Mouse (Mus musculus): Measurements from ENCODE around the gene Cacul1. TPM values are rescaled to one million over a fixed set of nuclear protein-coding genes. Genes with fewer than 3 reads are reported as not detected.
"Not testable (repeated sequence)": the region's sequence is repeated elsewhere in the genome, so short reads cannot be mapped to it uniquely, and the experiment has no call there.

Gene Cacul1
- polyA plus RNA-seq, 1 experiment: 8.8 TPM

GRCm38 (mm10) chr19:60611525-60612215, 30.8 kb upstream of the Cacul1 start:
- Histone ChIP-seq H3K27me3 (ENCODE audit: control insufficient read depth, insufficient read depth, insufficient read length) (no peaks in the 10 kb centered on the region), H3ac (ENCODE audit: control insufficient read depth, insufficient read length) (no peak overlapping the region), H3K4me3 (no peak overlapping the region), H3K4me2 (ENCODE audit: low read depth) (no peak overlapping the region), H3K36me3 (ENCODE audit: control insufficient read depth, insufficient read depth) (no peaks in the 10 kb centered on the region), H3K79me2 (ENCODE audit: control insufficient read depth, insufficient read depth) (no peaks in the 10 kb centered on the region)
- TF ChIP-seq POLR2AphosphoS2 (IDR thresholded peaks at IDR 0.05; ENCODE audit: insufficient read length, low read depth): no peak
- TF ChIP-seq CEBPB (IDR thresholded peaks at IDR 0.05; ENCODE audit: insufficient read depth, poor library complexity, severe bottlenecking): no peak
- TF ChIP-seq SRF (IDR thresholded peaks at IDR 0.05; ENCODE audit: control insufficient read depth, insufficient read length, low read depth): no peak
- TF ChIP-seq E2F4 (IDR thresholded peaks at IDR 0.05; ENCODE audit: insufficient read depth): no peak
- TF ChIP-seq USF1 (IDR thresholded peaks at IDR 0.05; ENCODE audit: low read depth): no peak
- TF ChIP-seq POLR2A (IDR thresholded peaks at IDR 0.05; ENCODE audit: insufficient read length, low read depth): no peak
- TF ChIP-seq REST (IDR thresholded peaks at IDR 0.05; ENCODE audit: insufficient read depth, insufficient read length): no peak
- no peak for TF ChIP-seq MYOD1 (IDR thresholded peaks at IDR 0.05; ENCODE audit: control insufficient read depth in 1 of 3, insufficient read length in 2 of 3, low read depth in 2 of 3)
- no peak for TF ChIP-seq MAX (IDR thresholded peaks at IDR 0.05; ENCODE audit: low read depth)
- no peak for TF ChIP-seq TCF12 (IDR thresholded peaks at IDR 0.05; ENCODE audit: insufficient read depth, poor library complexity, severe bottlenecking)
- no peak for TF ChIP-seq MYOG (IDR thresholded peaks at IDR 0.05; ENCODE audit: control insufficient read depth in 1 of 3, insufficient read depth in 1 of 3, insufficient read length in 2 of 3, low read depth in 2 of 3)
- TF ChIP-seq TCF3 (IDR thresholded peaks at IDR 0.05; ENCODE audit: insufficient read length, low read depth): no peak

- Histone ChIP-seq H3K36me3 (ENCODE audit: control insufficient read depth, insufficient read depth) (no peaks in the 10 kb centered on the region), H3K4me3 (no peak overlapping the region), H3K4me2 (ENCODE audit: low read depth) (no peak overlapping the region), H3K27me3 (ENCODE audit: control insufficient read depth, insufficient read depth, insufficient read length) (no peaks in the 10 kb centered on the region), H3K79me2 (ENCODE audit: control insufficient read depth, insufficient read depth) (no peaks in the 10 kb centered on the region), H3ac (ENCODE audit: control insufficient read depth, insufficient read length) (no peak overlapping the region)
- TF ChIP-seq TCF3 (IDR thresholded peaks at IDR 0.05; ENCODE audit: insufficient read length, low read depth) (no peak), POLR2AphosphoS2 (IDR thresholded peaks at IDR 0.05; ENCODE audit: insufficient read length, low read depth) (no peak), E2F4 (IDR thresholded peaks at IDR 0.05; ENCODE audit: insufficient read depth) (no peak), MYOD1 (IDR thresholded peaks at IDR 0.05; ENCODE audit: control insufficient read depth in 1 of 3, insufficient read length in 2 of 3, low read depth in 2 of 3) (no peak), TCF12 (IDR thresholded peaks at IDR 0.05; ENCODE audit: insufficient read depth, poor library complexity, severe bottlenecking) (no peak), CEBPB (IDR thresholded peaks at IDR 0.05; ENCODE audit: insufficient read depth, poor library complexity, severe bottlenecking) (no peak), REST (IDR thresholded peaks at IDR 0.05; ENCODE audit: insufficient read depth, insufficient read length) (no peak), MAX (IDR thresholded peaks at IDR 0.05; ENCODE audit: low read depth) (no peak), USF1 (IDR thresholded peaks at IDR 0.05; ENCODE audit: low read depth) (no peak), POLR2A (IDR thresholded peaks at IDR 0.05; ENCODE audit: insufficient read length, low read depth) (no peak)
These were observed 27.9 kb upstream of the Cacul1 start for GRCm38 (mm10) chr19:60608766-60609165.

- H3K79me2 ChIP-seq (ENCODE audit: control insufficient read depth, insufficient read depth): no peaks in the 10 kb centered on the region
- no peaks in the 10 kb centered on the region for H3K36me3 ChIP-seq (ENCODE audit: control insufficient read depth, insufficient read depth)
- no peak overlapping the region for H3K4me2 ChIP-seq (ENCODE audit: low read depth)
- TF ChIP-seq CEBPB (IDR thresholded peaks at IDR 0.05; ENCODE audit: insufficient read depth, poor library complexity, severe bottlenecking) (no peak), MYOG (IDR thresholded peaks at IDR 0.05; ENCODE audit: control insufficient read depth in 1 of 3, insufficient read depth in 1 of 3, insufficient read length in 2 of 3, low read depth in 2 of 3) (no peak), TCF3 (IDR thresholded peaks at IDR 0.05; ENCODE audit: insufficient read length, low read depth) (no peak), E2F4 (IDR thresholded peaks at IDR 0.05; ENCODE audit: insufficient read depth) (no peak), TCF12 (IDR thresholded peaks at IDR 0.05; ENCODE audit: insufficient read depth, poor library complexity, severe bottlenecking) (no peak), MYOD1 (IDR thresholded peaks at IDR 0.05; ENCODE audit: control insufficient read depth in 1 of 3, insufficient read length in 2 of 3, low read depth in 2 of 3) (no peak), POLR2A (IDR thresholded peaks at IDR 0.05; ENCODE audit: insufficient read length, low read depth) (no peak), USF1 (IDR thresholded peaks at IDR 0.05; ENCODE audit: low read depth) (no peak), SRF (IDR thresholded peaks at IDR 0.05; ENCODE audit: control insufficient read depth, insufficient read length, low read depth) (no peak)
- no peak overlapping the region for H3K4me3 ChIP-seq
- no peaks in the 10 kb centered on the region for H3K27me3 ChIP-seq (ENCODE audit: control insufficient read depth, insufficient read depth, insufficient read length)
- no peak overlapping the region for H3ac ChIP-seq (ENCODE audit: control insufficient read depth, insufficient read length)
These were observed 22.8 kb upstream of the Cacul1 start for GRCm38 (mm10) chr19:60603586-60603985.

GRCm38 (mm10) chr19:60602066-60602465, 21.2 kb upstream of the Cacul1 start:
- not testable (repeated sequence) for H3K4me2 ChIP-seq (ENCODE audit: low read depth); H3K79me2 ChIP-seq (ENCODE audit: control insufficient read depth, insufficient read depth); H3K4me3 ChIP-seq; H3K27me3 ChIP-seq (ENCODE audit: control insufficient read depth, insufficient read depth, insufficient read length); H3ac ChIP-seq (ENCODE audit: control insufficient read depth, insufficient read length); H3K36me3 ChIP-seq (ENCODE audit: control insufficient read depth, insufficient read depth)

- Histone ChIP-seq H3K79me2 (ENCODE audit: control insufficient read depth, insufficient read depth) (no peaks in the 10 kb centered on the region), H3K4me2 (ENCODE audit: low read depth) (no peak overlapping the region), H3K27me3 (ENCODE audit: control insufficient read depth, insufficient read depth, insufficient read length) (no peaks in the 10 kb centered on the region), H3ac (ENCODE audit: control insufficient read depth, insufficient read length) (no peak overlapping the region), H3K4me3 (no peak overlapping the region), H3K36me3 (ENCODE audit: control insufficient read depth, insufficient read depth) (no peaks in the 10 kb centered on the region)
- TF ChIP-seq CEBPB (IDR thresholded peaks at IDR 0.05; ENCODE audit: insufficient read depth, poor library complexity, severe bottlenecking): no peak
These were observed 17.3 kb upstream of the Cacul1 start for GRCm38 (mm10) chr19:60598025-60598697.
